Mouse (Mus musculus) lung, postnatal 0 days (tissue): Measurements from ENCODE around the gene Cyp27b1. TPM values are rescaled to one million over a fixed set of nuclear protein-coding genes. Genes with fewer than 3 reads are reported as not detected.
"Not testable (repeated sequence)": the region's sequence is repeated elsewhere in the genome, so short reads cannot be mapped to it uniquely, and the experiment has no call there.

Source experiments
- ATAC-seq: fragments of 200-750 bp; cut with Nextera tagmentation; 2 replicates; pipeline ENCODE4 v1.8.0; 2017; ENCODE audit warnings: moderate library complexity
- DNase-seq: peaks from one replicate; pipeline ENCODE4 v3.0.0-alpha.2; 2016; ENCODE audit warnings: low spot score
- H3K27ac ChIP-seq: fragments of 300-500 bp; sonication (generic); 2 replicates; pipeline ENCODE4 v1.5.1; 2014; ENCODE audit warnings: antibody characterized with exemption, mild to moderate bottlenecking, low read length, mixed read lengths
- H3K27me3 ChIP-seq: fragments of 300-500 bp; sonication (generic); replicated peaks from 2 replicates; pipeline ENCODE4 v1.6.1; 2014; ENCODE audit warnings: low read length, mixed read lengths; ENCODE audit not compliant: insufficient read depth
- H3K36me3 ChIP-seq: fragments of 300-500 bp; sonication (generic); 2 replicates; pipeline ENCODE4 v1.6.1; 2014; ENCODE audit warnings: low read length, mixed read lengths; ENCODE audit not compliant: insufficient read depth
- H3K4me1 ChIP-seq: fragments of 300-500 bp; sonication (generic); 2 replicates; pipeline ENCODE4 v1.6.1; 2014; ENCODE audit warnings: antibody characterized with exemption, low read depth, low read length, mixed read lengths; ENCODE audit not compliant: insufficient read depth
- H3K4me2 ChIP-seq: fragments of 300-500 bp; sonication (generic); replicated peaks from 2 replicates; pipeline ENCODE4 v1.6.1; 2014; ENCODE audit warnings: low read depth, mild to moderate bottlenecking, low read length, moderate library complexity, mixed read lengths
- H3K4me3 ChIP-seq: fragments of 300-500 bp; sonication (generic); 2 replicates; pipeline ENCODE4 v1.5.1; 2014; ENCODE audit warnings: low read depth, low read length
- H3K9ac ChIP-seq: fragments of 300-500 bp; sonication (generic); replicated peaks from 2 replicates; pipeline ENCODE4 v1.6.1; 2014; ENCODE audit warnings: low read depth, mild to moderate bottlenecking
- H3K9me3 ChIP-seq: fragments of 300-500 bp; sonication (generic); 2 replicates; pipeline ENCODE4 v1.6.1; 2016; ENCODE audit warnings: low read length, mixed read lengths
- CTCF ChIP-seq: IDR thresholded peaks from 2 replicates; pipeline ENCODE4 v1.5.1; 2016; ENCODE audit warnings: antibody characterized with exemption, mild to moderate bottlenecking
- EP300 ChIP-seq: IDR thresholded peaks from 2 replicates; pipeline ENCODE4 v1.6.1; 2016; ENCODE audit warnings: antibody characterized with exemption, mild to moderate bottlenecking, control low read depth
- WGBS: fragments of 180-500 bp; shearing (Covaris S2); extraction: QIAGEN DNeasy Blood & Tissue Kit; methylation state at CpG from one replicate; pipeline ENCODE4 v1.1.7; 2014; 5-methylcytosine and 5-hydroxymethylcytosine counted together
- polyA plus RNA-seq: library from polyadenylated mRNA; unstranded; fragments of >200 nt; fragmentation: Nextera tagmentation; extraction: Ambion mirVana; gene quantifications from 2 replicates; pipeline ENCODE4 v1.2.1, GENCODE M21; 2015

Cyp27b1 gene
- polyA plus RNA-seq, 1 experiment from 2014 or later, result 0.13 TPM

DNA sequence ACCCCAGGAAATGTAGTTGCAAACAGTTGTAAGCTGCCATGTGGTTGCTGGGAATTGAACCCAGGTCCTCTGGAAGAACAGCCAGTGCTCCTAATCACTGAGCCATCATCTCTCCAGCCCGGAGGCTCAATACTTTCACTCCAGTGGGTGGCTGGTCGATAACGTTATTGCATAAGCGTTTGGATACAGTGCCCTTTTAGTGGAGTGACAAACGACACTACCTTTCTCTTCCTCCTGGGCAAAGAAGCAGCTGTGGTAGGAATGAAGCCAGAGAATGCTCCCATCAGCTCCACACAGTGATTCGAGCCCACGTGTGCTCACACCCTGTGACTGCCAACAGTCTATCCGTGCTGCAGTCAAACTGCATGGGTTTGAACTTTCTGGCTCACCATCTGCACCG lies 23.2 kb downstream of the Cyp27b1 start:
- peak overlapping the region; percentile 77 for H3K4me2 ChIP-seq
- peaks cover 11% of the 10 kb centered on the region; the same call in 1 of the 2 replicates for H3K4me1 ChIP-seq
- TF ChIP-seq CTCF (no peak), EP300 (no peak)
- ATAC-seq (no peak), DNase-seq (no peak)
- no peaks in the 10 kb centered on the region for H3K9me3 ChIP-seq
- H3K27me3 ChIP-seq, result no peaks in the 10 kb centered on the region
- H3K27ac ChIP-seq, result no peak overlapping the region
- H3K4me3 ChIP-seq, result no peak overlapping the region
- peaks cover 16% of the 10 kb centered on the region for H3K36me3 ChIP-seq
- no peak overlapping the region; the same call in 1 of the 2 replicates for H3K9ac ChIP-seq
- 70% methylated on average over 9 of the region's 9 CpGs for WGBS

DNA sequence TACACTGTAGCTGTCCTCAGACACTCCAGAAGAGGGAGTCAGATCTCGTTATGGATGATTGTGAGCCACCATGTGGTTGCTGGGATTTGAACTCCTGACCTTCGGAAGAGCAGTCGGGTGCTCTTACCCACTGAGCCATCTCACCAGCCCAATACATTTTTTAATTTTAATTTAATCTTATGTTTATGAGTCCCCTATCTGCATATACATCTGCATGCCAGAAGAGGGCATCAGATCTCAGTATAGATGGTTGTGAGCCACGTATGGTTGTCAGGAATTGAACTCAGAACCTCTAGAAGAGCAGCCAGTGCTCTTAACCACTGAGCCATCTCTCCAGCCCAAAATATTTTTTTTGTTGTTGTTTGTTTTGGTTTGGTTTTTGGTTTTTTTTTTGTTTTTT lies 24.2 kb downstream of the Cyp27b1 start:
- H3K9me3 ChIP-seq, H3K27ac ChIP-seq, H3K4me3 ChIP-seq, H3K9ac ChIP-seq, H3K36me3 ChIP-seq, ATAC-seq, H3K27me3 ChIP-seq, H3K4me2 ChIP-seq, DNase-seq: not testable (repeated sequence)
- 86% methylated on average over 4 of the region's 4 CpGs for WGBS
- peaks cover 11% of the 10 kb centered on the region; the same call in 1 of the 2 replicates for H3K4me1 ChIP-seq
- peak; percentile 30; the same call in 1 of the 2 replicates for TF ChIP-seq CTCF

DNA sequence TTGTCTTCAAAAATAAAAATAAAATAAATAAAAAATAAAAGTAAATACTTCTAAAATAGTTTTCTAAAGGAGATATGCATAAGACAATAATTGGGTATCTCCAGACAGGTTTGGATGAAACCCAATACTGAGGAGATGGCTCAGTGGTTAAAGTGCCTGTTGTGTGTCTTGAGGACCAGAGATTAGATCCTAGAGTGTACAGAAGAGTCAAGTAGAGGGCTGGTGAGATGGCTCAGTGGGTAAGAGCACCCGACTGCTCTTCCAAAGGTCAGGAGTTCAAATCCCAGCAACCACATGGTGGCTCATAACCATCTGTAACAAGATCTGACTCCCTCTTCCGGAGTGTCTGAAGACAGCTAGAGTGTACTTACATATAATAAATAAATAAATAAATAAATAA lies 24.9 kb downstream of the Cyp27b1 start:
- not testable (repeated sequence) for H3K9me3 ChIP-seq, H3K27me3 ChIP-seq, DNase-seq, ATAC-seq, H3K27ac ChIP-seq, H3K4me3 ChIP-seq, H3K9ac ChIP-seq, H3K36me3 ChIP-seq, H3K4me2 ChIP-seq
- 78% methylated on average over 2 of the region's 2 CpGs for WGBS
- peaks cover 11% of the 10 kb centered on the region; the same call in 1 of the 2 replicates for H3K4me1 ChIP-seq

GRCm38 (mm10) chr10:127073981-127074380 lies 25.9 kb downstream of the Cyp27b1 start:
- ATAC-seq (no peak), DNase-seq (no peak)
- no peak overlapping the region for H3K9ac ChIP-seq
- no peak overlapping the region for H3K27ac ChIP-seq
- no peaks in the 10 kb centered on the region for H3K36me3 ChIP-seq
- no peaks in the 10 kb centered on the region for H3K9me3 ChIP-seq
- no peak overlapping the region for H3K4me2 ChIP-seq
- TF ChIP-seq EP300, result no peak
- no peak for TF ChIP-seq CTCF
- H3K4me1 ChIP-seq, result peaks cover 11% of the 10 kb centered on the region; the same call in 1 of the 2 replicates
- no peak overlapping the region for H3K4me3 ChIP-seq
- peaks cover 16% of the 10 kb centered on the region for H3K27me3 ChIP-seq
- 90% methylated on average over 1 of the region's 1 CpGs for WGBS

GRCm38 (mm10) chr10:127075080-127075479 lies 27.0 kb downstream of the Cyp27b1 start, which contains the start of gene Agap2:
Agap2 (plus strand) TSS chr10:127075284.
- Histone ChIP-seq H3K4me2 (no peak within 1 kb of the TSS), H3K27me3 (peaks cover 27% of the 10 kb centered on the region), H3K27ac (no peak within 1 kb of the TSS), H3K4me1 (peaks cover 14% of the 10 kb centered on the region; the same call in 1 of the 2 replicates), H3K9ac (no peak within 1 kb of the TSS), H3K9me3 (no peaks in the 10 kb centered on the region), H3K36me3 (no peaks in the 10 kb centered on the region), H3K4me3 (no peak within 1 kb of the TSS)
- no peak for TF ChIP-seq EP300
- 0 out of 2 replicates have a peak, but pooled peaks have one; percentile 4 for TF ChIP-seq CTCF
- no peak for DNase-seq
- 56% methylated on average over 9 of the region's 9 CpGs for WGBS
- no peak for ATAC-seq

GRCm38 (mm10) chr10:127075651-127076050 lies 27.6 kb downstream of the Cyp27b1 start:
- TF ChIP-seq CTCF (no peak), EP300 (no peak)
- Histone ChIP-seq H3K27ac (no peak overlapping the region), H3K9ac (no peak overlapping the region), H3K9me3 (no peaks in the 10 kb centered on the region), H3K4me1 (peaks cover 13% of the 10 kb centered on the region; the same call in 1 of the 2 replicates), H3K4me3 (no peak overlapping the region), H3K4me2 (no peak overlapping the region), H3K27me3 (peaks cover 33% of the 10 kb centered on the region), H3K36me3 (no peaks in the 10 kb centered on the region)
- DNase-seq (no peak), ATAC-seq (no peak)
- 40% methylated on average over 8 of the region's 8 CpGs for WGBS

DNA sequence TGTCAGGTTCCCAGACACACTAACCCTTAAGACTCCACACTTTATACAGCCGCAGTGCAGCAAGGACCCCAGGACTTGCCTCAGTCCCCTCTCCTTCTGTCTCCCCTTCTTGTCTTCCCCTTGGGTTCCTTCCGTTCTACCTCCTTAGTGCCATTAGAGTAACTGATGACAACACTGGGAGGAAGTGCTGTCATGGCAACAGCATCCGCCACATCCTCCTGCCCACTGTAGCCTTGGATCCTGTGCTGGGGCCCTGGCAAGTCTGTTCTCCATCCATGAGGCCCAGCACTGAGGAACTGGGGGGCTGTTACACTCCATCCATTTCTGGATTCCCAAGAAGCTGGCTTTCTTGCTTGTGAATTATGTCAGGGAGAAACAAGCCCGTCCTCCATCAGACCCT lies 28.0 kb downstream of the Cyp27b1 start:
- Histone ChIP-seq H3K9me3 (no peaks in the 10 kb centered on the region), H3K4me1 (peaks cover 10% of the 10 kb centered on the region), H3K4me3 (no peak overlapping the region), H3K36me3 (no peaks in the 10 kb centered on the region), H3K27ac (no peak overlapping the region), H3K27me3 (peaks cover 37% of the 10 kb centered on the region), H3K4me2 (no peak overlapping the region), H3K9ac (no peak overlapping the region)
- ATAC-seq (no peak), DNase-seq (no peak)
- WGBS, result 27% methylated on average over 4 of the region's 4 CpGs
- no peak for TF ChIP-seq CTCF
- TF ChIP-seq EP300, result no peak
